24 mouse cellular contexts compared by ENCODE assay signal in the genomic region with DNA sequence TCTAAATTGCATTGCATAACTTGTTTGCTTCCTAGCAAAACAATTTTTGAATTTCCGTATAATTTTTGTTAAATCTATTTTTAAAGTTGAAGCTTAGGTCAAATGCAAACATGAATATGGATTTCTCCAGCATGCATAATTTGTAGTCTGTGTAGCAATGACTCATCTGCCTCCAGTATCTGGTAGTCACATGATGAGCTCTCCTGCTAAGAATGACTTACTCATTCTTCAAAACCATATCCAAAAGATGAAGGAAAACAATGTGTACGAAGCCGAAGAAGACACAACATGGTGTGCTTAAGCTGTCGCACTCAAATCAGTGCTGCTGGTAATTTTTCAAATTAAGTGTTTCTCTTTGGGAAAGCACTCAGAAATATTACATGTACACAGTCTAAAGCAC.
A peak's percentile ranks its signal among the peaks of the same experiment; 100 is the strongest.
DNase-seq lines count a peak whose midpoint lies in the region; ATAC-seq lines count a peak whose summit lies in the region.
"Had no signal": no experiment of that assay in that cellular context is flagged by ENCODE, and none has a peak within 500 bp of the region (broad histone marks: within the 10 kb centered on the region; RNA-seq: fewer than 3 reads in every experiment).

No protein-coding gene starts in this region.

- 81% methylated on average over 4 of the region's 4 CpGs for WGBS in midbrain, embryonic 13.5 days
- 80% methylated on average over 4 of the region's 4 CpGs for WGBS in liver, embryonic 11.5 days

- no peaks in the 10 kb centered on the region for H3K9me3 ChIP-seq in midbrain, embryonic 13.5 days
- H3K9me3 ChIP-seq in liver, embryonic 11.5 days (ENCODE audit: control insufficient read depth, low read length), result no peaks in the 10 kb centered on the region
- H3K9me3 ChIP-seq: forebrain, embryonic 10.5 days; G1E; heart, embryonic 15.5 days; lung, embryonic 15.5 days had no signal

- H3K4me3 ChIP-seq in midbrain, embryonic 13.5 days (replicated peaks), result no peak overlapping the region
- H3K4me3 ChIP-seq in liver, embryonic 11.5 days (ENCODE audit: low read depth, low read length), result no peak overlapping the region
- H3K4me3 ChIP-seq: forebrain, embryonic 10.5 days; gastrocnemius, adult 2 months; heart, embryonic 15.5 days; lung, embryonic 15.5 days had no signal

- no peak overlapping the region for H3K4me2 ChIP-seq in midbrain, embryonic 13.5 days (replicated peaks)
- no peak overlapping the region for H3K4me2 ChIP-seq in liver, embryonic 11.5 days
- H3K4me2 ChIP-seq: heart, embryonic 15.5 days; hindbrain, embryonic 14.5 days; lung, embryonic 15.5 days had no signal

- H3K36me3 ChIP-seq in midbrain, embryonic 13.5 days, result no peaks in the 10 kb centered on the region
- H3K36me3 ChIP-seq in liver, embryonic 11.5 days (ENCODE audit: control insufficient read depth, insufficient read depth, low read length), result no peaks in the 10 kb centered on the region
- H3K36me3 ChIP-seq: forebrain, embryonic 10.5 days; G1E; heart, embryonic 15.5 days; lung, embryonic 15.5 days had no signal

- H3K9ac ChIP-seq in midbrain, embryonic 13.5 days (replicated peaks), result no peak overlapping the region
- no peak overlapping the region for H3K9ac ChIP-seq in liver, embryonic 11.5 days (ENCODE audit: low read depth, low read length)
- H3K9ac ChIP-seq: heart, embryonic 15.5 days; hindbrain, embryonic 14.5 days; liver, embryonic 14.5 days; lung, embryonic 15.5 days had no signal

- ATAC-seq in midbrain, embryonic 13.5 days, result no peak
- ATAC-seq in liver, embryonic 11.5 days (replicated peaks; ENCODE audit: low FRiP score), result no peak
- ATAC-seq: inflammation-experienced regulatory T-cells, adult 6 months; midbrain, embryonic 16.5 days had no signal

- no peaks in the 10 kb centered on the region for H3K27me3 ChIP-seq in midbrain, embryonic 13.5 days
- H3K27me3 ChIP-seq in liver, embryonic 11.5 days (replicated peaks; ENCODE audit: control insufficient read depth, insufficient read depth, low read length), result no peaks in the 10 kb centered on the region
- H3K27me3 ChIP-seq: CH12.LX; heart, embryonic 15.5 days; lung, embryonic 15.5 days had no signal

- no peak overlapping the region for H3K27ac ChIP-seq in midbrain, embryonic 13.5 days
- no peak overlapping the region for H3K27ac ChIP-seq in liver, embryonic 11.5 days (ENCODE audit: low read depth, low read length)
- H3K27ac ChIP-seq: forebrain, embryonic 10.5 days; gastrocnemius, adult 2 months; heart, embryonic 15.5 days; kidney, postnatal 0 days; liver, embryonic 14.5 days; lung, embryonic 15.5 days; macrophage had no signal

- peak; percentile 20 for DNase-seq in layer of hippocampus, adult 9-11 months
- DNase-seq in layer of hippocampus, adult 9-10 months (ENCODE audit: low spot score), result no peak
- DNase-seq in 3134 (ENCODE audit: extremely low read depth, insufficient read length, low spot score), result peak; percentile 15
- peak; percentile 79 for DNase-seq in 3T3-L1 (ENCODE audit: low read depth, low spot score)
- DNase-seq in adipocyte (ENCODE audit: low spot score), result peak; percentile 33
- DNase-seq in retina, embryonic 14.5 days (ENCODE audit: low spot score), result no peak
- no peak for DNase-seq in liver, embryonic 11.5 days (ENCODE audit: low spot score)
- DNase-seq: adrenal gland, postnatal 14 days; cerebellum, adult 9-10 months; gastrocnemius, adult 2 months; heart, postnatal 4 days; kidney, adult 18-20 months had no signal

- no peaks in the 10 kb centered on the region for H3K4me1 ChIP-seq in midbrain, embryonic 13.5 days (replicated peaks)
- H3K4me1 ChIP-seq in liver, embryonic 11.5 days (replicated peaks; ENCODE audit: control insufficient read depth, insufficient read depth, low read length), result no peaks in the 10 kb centered on the region
- H3K4me1 ChIP-seq: forebrain, embryonic 10.5 days; heart, embryonic 15.5 days; lung, embryonic 15.5 days had no signal

Comparison
In these comparisons a context has a peak if more than half of its experiments do, and no peak if none do; other contexts are left out.
1. DNase-seq: peak in layer of hippocampus, adult 9-11 months (single experiment), 3134 (single experiment), 3T3-L1 (single experiment) and adipocyte (single experiment); none in layer of hippocampus, adult 9-10 months (single experiment), retina, embryonic 14.5 days (single experiment) and liver, embryonic 11.5 days (single experiment).